Mouse (Mus musculus) liver, adult 2 months (tissue): ENCODE data around the gene Zbtb48. TPM values are rescaled to one million over a fixed set of nuclear protein-coding genes. Genes with fewer than 3 reads are reported as not detected.
A peak's percentile ranks its signal among the peaks of the same experiment; 100 is the strongest.

Experiments
- DNase-seq: peaks from one replicate; pipeline ENCODE4 v3.0.0-alpha.2; 2011; ENCODE audit warnings: low read depth, low spot score; ENCODE audit errors: extremely low read depth
- H3K27ac ChIP-seq: fragments of 200-500 bp; replicated peaks from 2 replicates; pipeline ENCODE4 v1.5.1; 2012; ENCODE audit warnings: low read depth, mild to moderate bottlenecking, control low read depth, inconsistent platforms, low read length; ENCODE audit not compliant: insufficient read depth
- H3K27me3 ChIP-seq: fragments of 200-500 bp; 2 replicates; pipeline ENCODE4 v1.6.1; 2012; ENCODE audit warnings: mild to moderate bottlenecking, moderate library complexity, low read length, inconsistent platforms; ENCODE audit not compliant: control insufficient read depth, insufficient read depth
- H3K36me3 ChIP-seq: fragments of 200-500 bp; 2 replicates; pipeline ENCODE4 v1.6.1; 2012; ENCODE audit warnings: low read length, inconsistent platforms; ENCODE audit not compliant: control insufficient read depth, insufficient read depth
- H3K4me1 ChIP-seq: fragments of 200-500 bp; 2 replicates; pipeline ENCODE4 v1.6.1; 2011; ENCODE audit warnings: low read length; ENCODE audit not compliant: control insufficient read depth, insufficient read depth
- H3K4me3 ChIP-seq: fragments of 200-500 bp; 2 replicates; pipeline ENCODE4 v1.5.1; 2011; ENCODE audit warnings: low read depth, mild to moderate bottlenecking, control low read depth, low read length, moderate library complexity; ENCODE audit not compliant: insufficient read depth
- H3K79me2 ChIP-seq: fragments of 200-500 bp; 2 replicates; pipeline ENCODE4 v1.6.1; 2012; ENCODE audit warnings: inconsistent platforms, mild to moderate bottlenecking, low read length, moderate library complexity; ENCODE audit not compliant: control insufficient read depth, insufficient read depth
- H3K9ac ChIP-seq: fragments of 200-500 bp; 2 replicates; pipeline ENCODE4 v1.6.1; 2012; ENCODE audit warnings: low read depth, mild to moderate bottlenecking, control low read depth, inconsistent platforms, low read length
- CTCF ChIP-seq: fragments of 200-500 bp; IDR thresholded peaks from 2 replicates; pipeline ENCODE4 v1.5.1; 2011; ENCODE audit warnings: low read depth, low read length, control low read depth
- POLR2A ChIP-seq: fragments of 200-500 bp; IDR thresholded peaks from 2 replicates; pipeline ENCODE4 v1.6.1; 2011; ENCODE audit warnings: low read length, control low read depth; ENCODE audit not compliant: insufficient read depth; ENCODE audit errors: extremely low read depth
- WGBS: fragments of 180-500 bp; shearing (Covaris S2); methylation state at CpG from one replicate; pipeline ENCODE4 v1.1.7; 2018; 5-methylcytosine and 5-hydroxymethylcytosine counted together
- polyA plus RNA-seq: library from polyadenylated mRNA; depleted of rRNA; stranded (reverse); fragments of >200 nt; gene quantifications from 2 replicates; pipeline ENCODE4 v1.2.3, GENCODE M21; 2012
- total RNA-seq: library from RNA; depleted of rRNA; stranded (reverse); fragments of >200 nt; gene quantifications from 2 replicates; pipeline ENCODE4 v1.2.3, GENCODE M21; 2014

Gene Zbtb48
- total and polyA plus RNA-seq, 2 experiments: 11.8 to 16.0 TPM

- Histone ChIP-seq H3K9ac (no peak overlapping the region), H3K4me1 (peaks cover 7% of the 10 kb centered on the region; the same call in 1 of the 2 replicates), H3K27me3 (no peaks in the 10 kb centered on the region), H3K27ac (no peak overlapping the region), H3K79me2 (peaks cover 19% of the 10 kb centered on the region), H3K36me3 (peaks cover 21% of the 10 kb centered on the region), H3K4me3 (no peak overlapping the region)
- DNase-seq: no peak
- 83% methylated on average over 6 of the region's 6 CpGs for WGBS
- TF ChIP-seq POLR2A: no peak
- TF ChIP-seq CTCF: no peak
Measured at GRCm38 (mm10) chr4:152044609-152045008, 17.1 kb upstream of the Zbtb48 start.

- H3K79me2 ChIP-seq: peaks cover 24% of the 10 kb centered on the region
- 87% methylated on average over 3 of the region's 3 CpGs for WGBS
- H3K4me3 ChIP-seq: no peak overlapping the region
- no peak overlapping the region for H3K27ac ChIP-seq
- no peaks in the 10 kb centered on the region for H3K27me3 ChIP-seq
- DNase-seq: no peak
- no peak for TF ChIP-seq POLR2A
- TF ChIP-seq CTCF: no peak
- H3K9ac ChIP-seq: no peak overlapping the region
- peaks cover 7% of the 10 kb centered on the region; the same call in 1 of the 2 replicates for H3K4me1 ChIP-seq
- peaks cover 14% of the 10 kb centered on the region for H3K36me3 ChIP-seq
Measured at GRCm38 (mm10) chr4:152043171-152043570, 15.7 kb upstream of the Zbtb48 start.

- no peak for DNase-seq
- Histone ChIP-seq H3K4me1 (peaks cover 7% of the 10 kb centered on the region; the same call in 1 of the 2 replicates), H3K79me2 (peaks cover 24% of the 10 kb centered on the region), H3K27ac (no peak overlapping the region), H3K4me3 (no peak overlapping the region), H3K9ac (no peak overlapping the region), H3K36me3 (peaks cover 11% of the 10 kb centered on the region), H3K27me3 (no peaks in the 10 kb centered on the region)
- TF ChIP-seq CTCF (no peak), POLR2A (no peak)
- WGBS: 97% methylated on average over 22 of the region's 22 CpGs
Measured at GRCm38 (mm10) chr4:152041924-152042641, 14.6 kb upstream of the Zbtb48 start.

GRCm38 (mm10) chr4:152039831-152040310 lies 12.4 kb upstream of the Zbtb48 start:
- peak overlapping the region; percentile 2; the same call in 1 of the 2 replicates for H3K27ac ChIP-seq
- H3K27me3 ChIP-seq: no peaks in the 10 kb centered on the region
- H3K36me3 ChIP-seq: peaks cover 5% of the 10 kb centered on the region
- peak; percentile 33 for DNase-seq
- WGBS: 3% methylated on average over 25 of the region's 25 CpGs
- no peak for TF ChIP-seq POLR2A
- no peak for TF ChIP-seq CTCF
- peak overlapping the region; percentile 97 for H3K4me3 ChIP-seq
- H3K4me1 ChIP-seq: peaks cover 7% of the 10 kb centered on the region; the same call in 1 of the 2 replicates
- H3K79me2 ChIP-seq: peaks cover 24% of the 10 kb centered on the region
- H3K9ac ChIP-seq: peak overlapping the region; percentile 97

GRCm38 (mm10) chr4:152038985-152039830 lies 11.7 kb upstream of the Zbtb48 start, which contains the start of gene Nol9:
Gene Nol9, plus strand, starts transcription at chr4:152039321.
- Histone ChIP-seq H3K27me3 (no peaks in the 10 kb centered on the region), H3K27ac (peak within 1 kb of the TSS; percentile 2; the same call in 1 of the 2 replicates), H3K4me3 (peak within 1 kb of the TSS; percentile 97), H3K4me1 (peaks cover 7% of the 10 kb centered on the region; the same call in 1 of the 2 replicates), H3K79me2 (peaks cover 21% of the 10 kb centered on the region), H3K9ac (peak within 1 kb of the TSS; percentile 97), H3K36me3 (peaks cover 5% of the 10 kb centered on the region)
- DNase-seq: peak; percentile 54
- peak; percentile 90 for TF ChIP-seq CTCF
- peak; percentile 72; the same call in 1 of the 2 replicates for TF ChIP-seq POLR2A
- under 1% methylated on average over 81 of the region's 86 CpGs for WGBS
